Mouse (Mus musculus) 3T3-L1 (cell line): ENCODE measurements around the gene Ankrd13a.

Experiments
- DNase-seq: peaks from one replicate; pipeline ENCODE4 v3.0.0-alpha.2; 2015; ENCODE audit warnings: low read depth, low spot score

Gene Ankrd13a

DNA sequence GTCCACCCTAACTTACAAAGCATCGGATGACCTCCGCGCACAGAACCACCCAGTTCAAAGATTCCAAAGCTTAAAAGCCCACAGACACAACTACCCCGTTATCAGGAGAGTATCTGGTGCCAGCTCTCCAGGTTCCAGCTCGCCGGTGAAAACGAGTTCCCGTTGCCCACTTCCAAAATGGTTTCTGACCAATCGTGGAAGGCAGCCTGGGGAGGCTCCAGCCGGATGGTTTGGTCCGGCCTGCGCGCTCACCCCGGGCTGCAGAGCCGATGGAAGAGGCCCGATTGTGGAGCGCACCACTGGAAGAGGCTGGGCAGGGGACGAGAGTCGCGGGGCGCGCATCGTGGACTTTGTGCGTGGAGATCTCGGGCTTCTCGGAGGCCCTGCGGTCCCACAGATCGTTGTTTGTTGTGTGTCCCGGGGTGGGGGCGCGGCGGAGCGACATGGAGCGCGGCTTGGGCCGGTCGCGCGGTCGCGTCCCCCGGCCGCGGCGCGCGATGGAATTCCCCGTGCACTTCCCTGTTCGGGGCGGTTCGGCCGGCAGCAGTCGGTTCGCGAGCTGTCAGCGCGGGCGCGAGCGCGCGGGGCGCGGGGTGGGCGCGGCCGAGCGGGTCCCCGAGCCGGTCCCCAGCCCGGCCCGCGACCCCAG, at the start of gene Ankrd13a:
TSS of gene Ankrd13a (plus strand) at position 275 of the 649 bp plus-strand sequence.
- peak; percentile 93 for DNase-seq

DNA sequence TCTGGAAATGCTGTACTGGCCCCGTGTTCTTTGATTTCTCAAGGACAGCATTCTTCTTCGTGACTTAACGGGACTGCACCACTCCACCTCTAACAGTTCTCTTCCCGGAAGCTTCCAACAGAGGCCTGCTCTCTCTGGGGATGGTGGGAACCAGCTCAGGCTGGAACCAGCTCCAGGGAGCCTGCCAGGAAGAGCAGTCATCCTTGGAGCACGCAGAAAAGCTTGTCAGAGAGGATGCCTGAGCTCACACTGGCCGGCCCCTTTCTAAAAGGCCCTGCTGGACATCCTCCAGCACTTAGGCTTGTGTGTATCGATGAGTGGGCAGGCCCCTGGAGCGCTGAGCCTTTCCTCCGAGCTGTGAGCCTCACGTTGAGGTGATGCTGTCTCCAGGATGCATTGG, 46.3 kb upstream of the Ankrd13a start:
- DNase-seq, result no peak

DNA sequence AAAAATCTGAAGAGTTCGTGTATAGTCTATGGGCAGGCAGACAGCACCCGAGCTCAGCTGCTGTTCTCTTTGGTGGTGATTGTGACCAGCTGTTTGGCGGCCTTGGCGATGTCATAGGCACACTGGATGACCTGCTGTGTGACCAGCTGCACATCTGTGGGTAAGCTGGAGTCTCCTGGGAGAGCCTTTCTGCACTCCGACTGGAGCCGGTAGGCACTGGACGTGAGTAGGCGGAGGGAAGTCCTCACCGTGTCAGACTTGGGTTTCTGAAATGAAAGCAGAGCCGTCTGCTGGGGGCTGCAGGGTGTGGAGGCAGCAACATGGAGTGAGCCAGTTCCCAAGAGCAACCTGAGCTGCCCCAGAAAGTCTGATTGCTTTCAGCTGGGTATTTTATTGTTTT, 44.3 kb upstream of the Ankrd13a start:
- DNase-seq, result peak; percentile 70

DNA sequence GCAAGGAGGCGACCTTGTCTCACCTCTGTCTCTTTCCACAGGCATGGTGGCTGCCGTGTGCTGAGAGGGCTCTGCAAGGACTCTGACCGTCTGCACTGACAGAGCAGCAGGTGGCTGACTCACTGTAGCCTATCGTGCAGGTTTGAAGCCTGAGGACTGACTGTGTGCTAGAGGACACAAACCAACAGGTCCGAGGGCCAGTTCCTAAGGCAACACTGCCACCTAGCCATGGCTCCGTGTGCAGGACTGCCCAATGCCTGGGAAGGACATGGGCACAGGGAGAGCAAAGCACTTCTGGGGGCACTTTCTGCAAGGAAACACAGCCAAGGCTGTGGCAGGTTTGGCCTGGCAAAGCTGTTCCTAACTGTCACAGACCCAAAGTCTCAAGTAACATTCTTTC, 43.0 kb upstream of the Ankrd13a start:
- peak; percentile 29 for DNase-seq

DNA sequence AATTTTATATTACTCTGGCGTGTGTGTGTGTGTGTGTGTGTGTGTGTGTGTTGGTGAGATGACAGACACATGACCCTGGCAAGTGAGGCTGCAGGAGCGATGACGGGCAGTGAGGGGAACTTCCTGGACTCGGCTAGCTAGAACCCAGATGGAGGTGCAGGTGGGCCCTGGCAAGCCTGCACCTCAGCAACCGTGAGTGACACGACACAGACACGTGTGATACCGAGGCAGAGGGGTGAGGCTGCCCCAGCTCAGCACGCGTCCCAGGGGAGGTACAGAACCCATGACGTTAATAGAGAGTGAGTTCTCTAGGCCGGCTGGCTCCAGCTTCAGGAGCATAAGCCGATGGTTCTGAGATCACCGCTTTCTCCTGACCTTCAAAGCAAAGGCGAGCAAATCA, 42.5 kb upstream of the Ankrd13a start:
- DNase-seq, result no peak

DNA sequence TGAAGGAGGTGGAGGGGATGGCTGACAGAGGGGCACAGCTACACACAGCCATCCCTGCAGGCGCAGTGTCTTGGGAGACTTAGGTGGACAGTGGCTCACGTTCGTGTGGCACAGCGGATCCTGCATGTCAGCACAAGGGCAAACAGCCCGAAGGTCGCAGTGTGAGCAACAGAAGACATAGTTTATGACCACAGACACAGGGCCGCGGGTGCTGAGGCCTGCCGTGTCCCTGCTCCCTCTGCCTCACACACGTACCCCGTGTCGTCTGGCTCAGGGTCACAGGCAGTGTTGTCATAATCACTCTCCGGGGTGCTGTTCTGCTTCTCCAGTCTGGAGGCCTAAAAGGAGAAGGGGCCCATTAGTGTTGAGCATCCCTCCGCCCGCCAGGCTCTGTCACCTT, 40.9 kb upstream of the Ankrd13a start:
- DNase-seq, result no peak

DNA sequence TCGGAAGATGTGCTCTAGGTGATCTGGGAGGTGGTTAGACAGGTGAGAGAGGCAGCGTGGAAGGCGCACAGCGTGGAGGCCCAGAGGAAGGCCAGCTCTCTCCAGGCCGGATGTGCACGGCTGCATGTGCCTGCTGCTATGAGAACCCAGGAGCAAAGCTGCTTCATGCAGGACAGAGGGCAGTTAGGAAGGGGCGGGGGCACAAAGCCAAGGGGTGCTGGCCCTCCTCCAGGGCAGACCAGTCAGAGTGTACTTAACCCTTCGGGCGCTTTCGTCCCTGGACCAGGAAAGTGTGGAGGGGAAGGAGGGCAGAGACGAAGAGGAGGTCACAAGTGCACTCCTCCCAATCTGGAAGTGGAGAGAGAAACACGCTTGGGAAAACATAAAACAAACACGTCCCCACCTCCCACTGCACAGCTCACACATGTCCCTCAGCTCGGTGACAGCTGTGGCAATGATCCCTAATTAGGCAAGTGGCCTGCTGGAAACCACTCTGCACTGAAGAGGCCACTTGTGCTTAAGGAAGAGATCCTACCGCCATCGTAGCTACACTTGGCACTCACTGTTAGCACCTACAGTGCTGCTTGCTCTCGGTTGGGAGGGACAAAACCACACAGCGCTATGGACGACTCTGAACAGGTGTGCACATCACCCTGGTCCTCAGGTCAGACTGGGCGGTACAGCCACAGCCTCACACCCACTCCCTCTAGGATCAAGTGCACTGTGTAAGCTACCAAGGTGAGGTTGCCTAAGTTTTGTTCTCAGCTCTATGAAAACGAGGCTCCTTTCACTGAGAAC, 37.2 kb upstream of the Ankrd13a start:
- no peak for DNase-seq

DNA sequence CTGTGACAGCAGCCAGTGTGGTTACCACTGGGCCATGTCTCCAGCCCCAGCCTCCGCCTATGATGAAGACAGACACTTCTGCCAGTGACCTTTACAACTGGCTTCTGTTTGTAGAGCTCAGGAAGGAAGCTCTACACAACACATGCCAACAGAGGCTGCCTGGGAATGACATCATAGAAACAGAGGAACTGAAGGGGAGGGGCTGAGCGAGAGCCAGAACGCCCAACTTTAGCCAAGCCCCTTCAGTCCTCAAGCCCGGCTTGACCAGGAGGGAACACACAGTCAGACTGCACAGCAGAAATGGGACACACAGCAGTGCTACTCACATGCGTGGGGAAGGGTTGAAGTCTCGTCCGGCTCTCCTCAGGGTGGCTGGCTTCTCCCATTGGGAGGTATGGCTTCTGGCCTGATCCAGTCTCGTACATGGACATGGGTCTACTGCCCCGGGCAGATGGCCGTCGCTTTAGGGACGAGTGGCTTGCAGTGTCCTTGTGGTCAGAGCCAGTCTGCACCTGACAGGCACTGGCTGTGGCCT, 35.7 kb upstream of the Ankrd13a start:
- no peak for DNase-seq

DNA sequence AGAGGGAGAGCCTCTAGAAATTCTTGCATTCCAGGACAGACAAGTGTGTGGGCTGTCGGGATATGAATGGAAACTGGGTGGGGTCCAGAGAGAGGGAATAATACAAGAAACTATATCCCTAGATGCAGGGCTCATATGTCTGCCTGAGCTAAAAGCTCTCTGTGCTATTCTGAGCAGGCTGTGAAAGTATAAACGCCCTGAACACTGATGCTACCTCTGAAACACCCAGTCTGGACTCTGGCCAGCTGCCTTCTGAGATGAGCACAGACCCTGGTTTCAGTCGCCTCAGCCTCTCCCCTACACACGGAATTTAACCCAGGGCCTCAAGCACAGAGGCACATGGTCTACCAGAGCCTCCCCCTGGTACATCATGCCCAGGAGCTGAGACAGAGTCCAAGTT, 33.9 kb upstream of the Ankrd13a start:
- peak; percentile 35 for DNase-seq

DNA sequence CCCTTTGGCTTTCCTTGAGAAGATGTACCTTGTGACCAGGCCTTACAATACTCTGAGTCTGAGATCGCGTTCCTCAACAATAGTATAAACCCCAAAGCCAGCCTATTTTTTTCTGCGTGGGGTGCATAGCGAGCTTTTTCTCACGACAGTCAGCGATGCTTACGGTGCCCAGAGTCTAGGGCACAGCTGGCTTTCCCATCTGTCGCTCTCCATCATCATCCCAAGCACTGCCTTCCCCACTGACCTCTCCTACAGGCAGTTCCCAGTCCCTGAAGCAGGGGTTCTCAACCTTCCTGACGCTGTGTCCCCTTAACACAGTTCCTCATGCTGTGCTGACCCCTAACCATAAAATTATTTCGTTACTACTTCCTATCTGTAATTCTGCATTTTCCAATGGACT, 31.9 kb upstream of the Ankrd13a start:
- DNase-seq, result no peak

DNA sequence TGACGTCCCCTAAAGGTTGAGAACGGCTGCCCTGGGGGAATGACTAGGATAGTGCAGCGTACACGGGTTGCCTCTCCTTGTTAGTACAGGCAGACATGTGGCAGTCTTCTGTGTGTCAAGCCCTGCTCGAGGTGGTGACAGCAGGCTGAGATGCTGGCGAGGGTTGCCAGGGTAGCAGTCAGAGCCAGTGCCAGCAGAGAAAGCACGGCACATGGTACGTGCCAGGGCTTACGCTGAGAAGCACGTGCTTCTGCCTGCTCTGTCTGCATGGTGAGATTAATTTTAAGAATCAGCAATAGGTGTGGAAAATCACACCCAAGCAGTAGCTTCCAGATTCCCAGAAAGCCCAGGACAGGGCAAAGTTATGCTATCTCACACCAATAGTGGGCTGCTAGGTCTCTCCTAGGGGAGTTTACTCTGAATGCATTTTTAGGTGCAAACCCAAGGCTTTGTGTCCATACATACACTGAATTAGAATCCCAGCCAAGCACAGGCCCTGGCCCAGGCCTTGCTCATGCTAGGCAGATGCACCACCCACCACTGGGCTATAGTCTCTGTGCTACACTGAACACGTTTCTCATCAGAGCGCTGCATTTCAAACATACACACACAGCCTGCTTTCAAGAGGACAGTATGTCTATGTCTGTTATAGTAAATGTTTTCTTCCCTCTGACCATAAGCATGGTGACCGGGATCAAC, 31.3 kb upstream of the Ankrd13a start:
- DNase-seq, result peak; percentile 21

DNA sequence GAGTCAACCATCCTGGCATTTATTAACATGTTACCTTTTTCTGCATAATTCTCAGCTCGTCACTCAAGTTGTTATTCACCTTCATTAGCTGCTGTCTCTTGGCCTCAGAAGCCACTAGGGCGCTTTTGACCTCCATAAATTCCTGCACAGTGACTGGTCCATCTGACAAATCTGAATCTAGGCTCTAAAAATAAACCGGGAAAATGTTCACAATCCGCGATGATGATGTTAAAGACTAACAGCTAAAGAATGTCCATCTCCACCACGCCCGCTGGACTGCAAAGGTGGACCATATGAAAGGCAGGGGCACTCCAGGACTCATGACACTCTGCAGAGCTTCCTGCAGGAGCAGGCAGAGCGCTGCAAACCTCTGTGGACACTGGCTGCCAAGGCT, 30.8 kb upstream of the Ankrd13a start:
- peak; percentile 96 for DNase-seq

DNA sequence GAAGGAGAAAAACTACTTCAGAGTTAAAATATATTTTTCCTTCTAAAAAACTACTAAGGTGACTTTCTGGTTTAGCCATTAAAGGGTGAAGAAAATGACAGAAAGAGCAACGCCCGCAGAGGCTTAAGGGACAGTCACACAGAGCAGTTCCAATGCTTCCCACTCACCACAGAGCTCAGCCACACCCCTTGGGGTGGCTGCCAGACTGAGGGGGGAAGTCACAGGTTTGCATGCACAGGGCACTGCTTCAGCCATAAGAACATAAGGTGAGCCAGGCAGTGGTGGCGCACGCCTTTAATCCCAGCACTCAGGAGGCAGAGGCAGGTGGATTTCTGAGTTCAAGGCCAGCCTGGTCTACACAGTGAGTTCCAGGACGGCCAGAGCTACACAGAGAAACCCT, 28.9 kb upstream of the Ankrd13a start:
- peak; percentile 61 for DNase-seq

DNA sequence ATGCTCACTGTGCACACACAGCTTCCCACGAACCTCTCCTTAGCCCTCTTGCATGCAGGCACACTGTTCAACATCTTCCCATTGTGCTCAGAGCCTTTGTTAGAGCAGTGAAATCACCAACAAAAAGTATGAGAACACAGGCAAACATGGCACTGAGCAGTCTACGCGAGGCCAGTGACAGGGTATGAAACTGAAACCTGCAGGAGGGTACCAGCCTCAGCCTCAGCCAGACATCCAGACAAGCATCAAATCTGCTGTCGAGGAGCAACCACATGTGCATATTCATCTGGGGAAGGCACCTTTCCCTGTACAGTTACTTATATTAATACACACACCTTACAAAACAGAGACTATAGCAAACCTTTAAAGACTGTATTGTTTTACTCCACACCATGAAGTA, 27.6 kb upstream of the Ankrd13a start:
- no peak for DNase-seq

DNA sequence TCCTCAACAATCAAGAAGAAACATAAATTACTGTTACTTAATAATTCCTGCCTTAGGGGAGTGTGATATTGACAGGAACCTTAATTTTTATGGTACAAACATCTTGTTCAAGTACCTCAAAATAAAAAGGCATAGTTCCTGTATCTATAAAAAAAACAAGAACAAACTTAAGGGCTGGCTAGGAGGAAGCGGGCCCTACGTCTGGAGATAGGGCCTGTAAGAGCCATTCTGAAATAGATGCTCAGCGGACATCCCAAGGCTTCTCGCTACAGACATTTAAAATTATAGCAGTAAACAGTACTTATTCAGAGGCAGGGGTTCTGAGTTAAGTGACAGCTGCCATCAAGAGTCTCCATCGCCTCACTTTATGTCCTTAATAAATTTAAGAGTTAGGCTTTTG, 27.0 kb upstream of the Ankrd13a start:
- DNase-seq, result no peak

DNA sequence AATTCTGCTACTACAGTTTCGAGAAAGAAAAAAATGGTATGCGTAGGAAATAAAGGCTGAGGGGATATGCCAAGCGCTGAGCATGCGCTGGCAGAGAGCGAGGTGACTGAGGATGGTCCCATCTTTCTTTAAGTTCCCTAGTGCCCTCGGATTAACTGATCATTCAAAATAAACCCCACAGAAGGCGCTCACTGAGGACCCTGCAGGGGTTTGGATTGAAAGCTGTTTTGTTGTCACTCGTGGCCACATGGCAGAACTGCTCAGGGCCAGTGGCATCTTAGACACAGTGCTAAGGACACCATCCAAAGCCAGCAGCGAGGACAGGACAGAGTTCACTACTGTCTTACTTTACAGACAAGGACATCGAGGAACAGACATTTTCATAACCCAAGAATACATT, 24.2 kb upstream of the Ankrd13a start:
- no peak for DNase-seq

DNA sequence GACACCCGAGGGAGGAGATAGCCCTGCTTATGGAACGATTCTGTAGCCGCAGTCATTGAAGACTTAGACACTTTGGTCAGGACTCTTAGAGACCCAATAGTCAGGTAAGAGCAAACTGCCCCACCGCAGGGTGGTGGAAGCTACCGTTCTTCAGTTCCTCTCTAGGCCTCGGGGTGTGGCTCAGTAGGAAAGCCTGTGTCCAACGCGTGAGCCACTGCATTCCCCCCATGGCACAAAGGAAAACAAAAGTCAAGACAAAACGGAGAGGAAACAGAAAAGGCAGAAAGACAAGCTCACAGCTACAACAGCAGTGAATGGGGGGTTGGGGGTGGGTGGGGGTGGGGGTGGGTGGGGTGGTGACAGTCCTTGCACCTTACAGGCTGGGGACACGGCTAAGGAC, 22.1 kb upstream of the Ankrd13a start:
- DNase-seq, result no peak

DNA sequence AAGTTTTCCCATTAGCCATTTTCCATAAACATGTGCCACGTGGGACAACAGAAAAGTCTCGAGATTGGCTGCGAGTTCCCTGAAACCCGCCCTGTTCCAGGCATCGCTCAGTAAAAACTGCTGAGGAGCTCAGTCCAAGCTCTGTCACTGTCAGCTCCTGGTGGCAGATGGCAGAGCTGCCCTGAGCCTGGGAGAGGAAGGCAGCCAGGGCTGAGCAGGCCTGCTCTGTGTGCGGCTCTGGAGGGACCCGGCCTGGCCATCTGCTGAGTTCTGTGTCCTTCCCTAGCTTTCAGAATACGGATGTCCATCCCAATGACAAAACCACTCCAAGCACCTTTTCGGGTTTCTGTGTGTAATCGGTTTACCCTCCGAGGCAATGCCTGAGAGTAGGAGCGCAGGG, 21.1 kb upstream of the Ankrd13a start:
- DNase-seq, result no peak

DNA sequence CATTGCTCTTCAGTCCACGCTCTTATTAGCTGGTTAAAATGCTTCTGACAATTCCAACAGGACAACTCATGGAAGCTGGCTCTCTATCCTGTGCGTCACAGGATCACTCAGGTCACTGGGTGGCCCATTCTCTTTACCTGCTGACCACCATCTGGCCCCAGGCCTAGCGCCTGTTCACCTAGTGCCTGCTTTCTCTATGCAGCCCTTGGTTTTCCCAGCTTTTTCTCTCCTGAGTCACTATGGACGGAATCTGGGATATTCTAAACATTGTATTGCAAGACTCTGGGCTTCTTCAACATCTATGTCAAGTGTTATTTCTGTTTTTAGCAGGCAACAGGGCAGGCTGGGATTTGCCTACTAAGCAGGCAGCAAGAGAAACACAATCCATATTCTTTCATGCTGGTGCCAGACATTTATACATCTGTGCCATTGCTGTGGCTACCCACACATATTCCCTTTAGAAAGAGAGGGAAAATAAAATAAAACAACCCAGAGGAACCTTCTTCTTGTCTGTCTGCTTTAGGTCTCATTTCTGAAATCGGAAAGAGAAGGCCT, 14.9 kb upstream of the Ankrd13a start:
- DNase-seq, result no peak

DNA sequence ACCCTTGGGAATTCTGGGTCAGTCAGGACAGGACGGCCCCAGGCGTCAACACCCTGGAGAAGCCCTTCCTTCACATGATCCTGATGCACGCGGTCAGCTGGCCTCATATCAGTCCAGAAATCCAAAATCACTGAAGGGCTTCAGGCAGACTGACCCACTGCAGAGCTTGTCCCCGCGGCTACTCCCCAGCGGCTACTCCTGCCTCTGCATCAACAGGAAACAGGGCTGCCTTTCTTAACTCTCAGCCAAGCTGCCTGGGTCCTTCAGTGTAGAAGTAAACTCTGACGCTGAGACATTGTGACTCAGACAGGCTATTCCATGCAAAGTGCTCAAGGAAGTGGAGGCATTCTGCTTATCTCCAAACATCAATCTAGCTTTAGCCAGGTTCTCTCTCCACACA, 12.5 kb upstream of the Ankrd13a start:
- DNase-seq, result peak; percentile 38

DNA sequence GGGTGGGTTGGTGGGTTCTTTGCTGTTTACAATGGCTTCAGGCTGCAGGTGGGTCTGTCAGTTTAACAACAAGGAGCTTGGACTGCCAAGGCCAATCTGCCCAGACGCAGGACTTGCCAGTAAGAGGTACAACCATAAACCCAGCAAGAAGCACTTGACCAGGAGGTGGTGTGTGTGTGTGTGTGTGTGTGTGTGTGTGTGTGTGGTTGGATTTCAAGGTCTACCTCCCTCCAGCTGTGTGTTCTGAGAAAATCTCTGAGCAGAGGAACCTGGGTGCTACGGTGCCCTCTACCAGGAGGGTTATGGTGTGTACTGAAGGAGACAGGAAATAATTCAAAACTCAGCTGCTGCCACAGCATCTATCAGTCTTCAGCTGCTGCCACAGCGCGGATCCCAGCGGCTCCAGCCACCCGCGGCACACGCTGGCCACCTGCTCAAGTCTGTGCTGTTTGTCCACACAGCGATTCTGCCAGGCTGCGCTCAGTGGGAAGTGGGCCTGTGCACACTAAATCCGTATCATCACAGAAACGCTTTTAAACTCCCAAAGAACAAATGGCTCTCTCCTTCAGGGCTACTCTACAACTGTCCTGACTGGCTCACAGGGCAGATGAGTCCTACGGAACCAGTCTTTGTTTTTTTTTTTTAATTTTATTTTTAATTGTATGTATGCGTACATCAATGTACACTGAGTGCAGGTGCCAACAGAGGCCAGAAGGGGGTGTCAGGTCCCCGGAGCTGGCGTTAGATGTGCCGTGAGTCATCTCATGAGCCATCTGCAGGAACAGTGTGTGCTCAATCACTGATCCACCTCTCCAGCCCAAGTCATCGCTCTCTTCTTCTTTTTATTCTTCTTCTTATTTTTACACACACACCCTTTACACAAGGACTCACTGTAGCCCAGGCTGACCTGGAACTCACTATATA, 9.4 kb upstream of the Ankrd13a start:
- peak; percentile 54 for DNase-seq
